Mouse (Mus musculus) limb, embryonic 14.5 days (tissue): ENCODE measurements around the gene Cd151. TPM values are rescaled to one million over a fixed set of nuclear protein-coding genes. Genes with fewer than 3 reads are reported as not detected.

Experiments used
- ATAC-seq: fragments of 200-750 bp; cut with Nextera tagmentation; 2 replicates; pipeline ENCODE4 v1.8.0; 2017; ENCODE audit warnings: low read depth, moderate number of reproducible peaks, moderate TSS enrichment; ENCODE audit not compliant: low FRiP score
- DNase-seq: peaks from one replicate; pipeline ENCODE4 v3.0.0-alpha.2; 2015; ENCODE audit warnings: low spot score
- H3K27ac ChIP-seq: fragments of 300-500 bp; sonication (generic); replicated peaks from 2 replicates; pipeline ENCODE4 v1.5.1; 2014; ENCODE audit warnings: low read depth, mild to moderate bottlenecking, low read length, moderate library complexity, mixed read lengths
- H3K27me3 ChIP-seq: fragments of 300-500 bp; sonication (generic); 2 replicates; pipeline ENCODE4 v1.6.1; 2014; ENCODE audit warnings: low read length, mixed read lengths; ENCODE audit not compliant: control insufficient read depth, insufficient read depth
- H3K36me3 ChIP-seq: fragments of 300-500 bp; sonication (generic); 2 replicates; pipeline ENCODE4 v1.6.1; 2014; ENCODE audit warnings: mild to moderate bottlenecking, low read length, moderate library complexity, mixed read lengths; ENCODE audit not compliant: control insufficient read depth, insufficient read depth
- H3K4me1 ChIP-seq: fragments of 300-500 bp; sonication (generic); 2 replicates; pipeline ENCODE4 v1.6.1; 2014; ENCODE audit warnings: antibody characterized with exemption, low read length, mixed read lengths; ENCODE audit not compliant: control insufficient read depth, insufficient read depth
- H3K4me2 ChIP-seq: fragments of 300-500 bp; sonication (generic); replicated peaks from 2 replicates; pipeline ENCODE4 v1.6.1; 2014; ENCODE audit warnings: low read depth, mild to moderate bottlenecking, low read length, moderate library complexity; ENCODE audit not compliant: severe bottlenecking
- H3K4me3 ChIP-seq: fragments of 300-500 bp; sonication (generic); replicated peaks from 2 replicates; pipeline ENCODE4 v1.5.1; 2014; ENCODE audit warnings: low read length
- H3K9ac ChIP-seq: fragments of 300-500 bp; sonication (generic); 2 replicates; pipeline ENCODE4 v1.6.1; 2014; ENCODE audit warnings: mild to moderate bottlenecking, low read depth, low read length, moderate library complexity; ENCODE audit not compliant: severe bottlenecking
- H3K9me3 ChIP-seq: fragments of 300-500 bp; sonication (generic); 2 replicates; pipeline ENCODE4 v1.6.1; 2016; ENCODE audit warnings: low read length; ENCODE audit not compliant: control insufficient read depth
- POLR2A ChIP-seq: fragments of 200-500 bp; IDR thresholded peaks from 2 replicates; pipeline ENCODE4 v1.8.0; 2012; ENCODE audit warnings: inconsistent platforms, mild to moderate bottlenecking, moderate library complexity, borderline replicate concordance; ENCODE audit not compliant: insufficient read depth, insufficient read length; ENCODE audit errors: extremely low read depth
- WGBS: fragments of 180-500 bp; shearing (Covaris S2); extraction: QIAGEN DNeasy Blood & Tissue Kit; methylation state at CpG from one replicate; pipeline ENCODE4 v1.1.7; 2014; 5-methylcytosine and 5-hydroxymethylcytosine counted together
- polyA plus RNA-seq, 2 experiments: library from polyadenylated mRNA; depleted of rRNA in 1 of 2; stranded (reverse) in 1 of 2; unstranded in 1 of 2; fragments of >200 nt; fragmentation: Nextera tagmentation in 1 of 2; extraction: Ambion mirVana in 1 of 2; gene quantifications; 2 replicates each; pipeline versions ENCODE4 v1.2.1 to v1.2.3; 2012 to 2014

Gene Cd151
- polyA plus RNA-seq, 2 experiments: 44.4 to 100 TPM

- ATAC-seq: no peak
- Histone ChIP-seq H3K27me3 (peaks cover 12% of the 10 kb centered on the region), H3K9me3 (no peaks in the 10 kb centered on the region), H3K9ac (no peak overlapping the region), H3K36me3 (peaks cover 14% of the 10 kb centered on the region), H3K4me1 (peaks cover 8% of the 10 kb centered on the region; the same call in 1 of the 2 replicates), H3K27ac (no peak overlapping the region), H3K4me2 (no peak overlapping the region), H3K4me3 (no peak overlapping the region)
- WGBS: 87% methylated on average over 6 of the region's 6 CpGs
- DNase-seq: no peak
- no peak for TF ChIP-seq POLR2A
Observed at GRCm38 (mm10) chr7:141456739-141457138, 10.5 kb upstream of the Cd151 start.

DNA sequence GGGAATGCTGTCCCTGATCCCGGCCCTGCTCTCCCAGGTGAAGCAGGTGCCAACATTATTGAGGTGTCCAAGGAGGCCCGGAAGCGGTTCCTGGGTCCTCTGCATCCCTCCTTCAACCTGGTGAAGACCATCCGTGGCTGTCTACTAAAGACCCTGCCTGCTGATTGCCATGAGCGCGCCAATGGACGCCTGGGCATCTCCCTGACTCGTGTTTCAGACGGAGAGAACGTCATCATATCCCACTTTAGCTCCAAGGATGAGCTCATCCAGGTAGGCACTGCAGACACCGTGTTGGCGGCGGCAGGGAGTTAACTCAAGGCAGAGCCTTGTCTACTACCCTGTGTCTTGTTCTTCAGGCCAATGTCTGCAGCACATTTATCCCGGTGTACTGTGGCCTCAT is 10.0 kb upstream of the Cd151 start:
- Histone ChIP-seq H3K4me3 (no peak overlapping the region), H3K4me1 (peaks cover 13% of the 10 kb centered on the region; the same call in 1 of the 2 replicates), H3K4me2 (no peak overlapping the region), H3K27ac (no peak overlapping the region), H3K36me3 (peaks cover 9% of the 10 kb centered on the region), H3K9ac (no peak overlapping the region), H3K27me3 (peaks cover 17% of the 10 kb centered on the region), H3K9me3 (no peaks in the 10 kb centered on the region)
- ATAC-seq (no peak), DNase-seq (no peak)
- no peak for TF ChIP-seq POLR2A
- 93% methylated on average over 14 of the region's 14 CpGs for WGBS

- H3K27ac ChIP-seq: no peak overlapping the region
- 72% methylated on average over 15 of the region's 15 CpGs for WGBS
- no peak for TF ChIP-seq POLR2A
- ATAC-seq (no peak), DNase-seq (no peak)
- peaks cover 26% of the 10 kb centered on the region for H3K27me3 ChIP-seq
- H3K9me3 ChIP-seq: no peaks in the 10 kb centered on the region
- H3K4me2 ChIP-seq: no peak overlapping the region
- H3K36me3 ChIP-seq: peaks cover 7% of the 10 kb centered on the region
- peaks cover 13% of the 10 kb centered on the region; the same call in 1 of the 2 replicates for H3K4me1 ChIP-seq
- no peak overlapping the region for H3K9ac ChIP-seq
- no peak overlapping the region for H3K4me3 ChIP-seq
Observed at GRCm38 (mm10) chr7:141457986-141458660, 9.1 kb upstream of the Cd151 start.

- peaks cover 13% of the 10 kb centered on the region; the same call in 1 of the 2 replicates for H3K4me1 ChIP-seq
- ATAC-seq (no peak), DNase-seq (no peak)
- TF ChIP-seq POLR2A: no peak
- H3K36me3 ChIP-seq: peaks cover 7% of the 10 kb centered on the region
- H3K4me2 ChIP-seq: no peak overlapping the region
- no peak overlapping the region for H3K9ac ChIP-seq
- H3K27ac ChIP-seq: no peak overlapping the region
- H3K4me3 ChIP-seq: no peak overlapping the region
- no peaks in the 10 kb centered on the region for H3K9me3 ChIP-seq
- 90% methylated on average over 11 of the region's 11 CpGs for WGBS
- H3K27me3 ChIP-seq: peaks cover 31% of the 10 kb centered on the region
Observed at GRCm38 (mm10) chr7:141458661-141459060, 8.5 kb upstream of the Cd151 start.

DNA sequence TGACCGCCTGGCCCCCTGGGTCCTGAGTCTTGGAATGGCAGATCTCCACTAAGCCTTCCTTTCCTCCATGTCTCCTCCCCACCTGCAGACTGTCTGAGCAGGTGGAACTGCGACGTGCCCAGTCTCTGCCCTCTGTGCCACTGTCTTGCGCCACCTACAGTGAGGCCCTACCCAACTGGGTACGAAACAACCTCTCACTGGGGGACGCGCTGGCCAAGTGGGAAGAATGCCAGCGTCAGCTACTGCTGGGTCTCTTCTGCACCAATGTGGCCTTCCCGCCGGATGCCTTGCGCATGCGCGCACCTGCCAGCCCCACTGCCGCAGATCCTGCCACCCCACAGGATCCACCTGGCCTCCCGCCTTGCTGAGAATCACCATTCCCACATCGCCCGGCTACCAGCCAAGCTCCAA is 7.9 kb upstream of the Cd151 start:
- Histone ChIP-seq H3K4me2 (no peak overlapping the region), H3K27me3 (peaks cover 38% of the 10 kb centered on the region), H3K4me3 (no peak overlapping the region), H3K9ac (no peak overlapping the region), H3K9me3 (no peaks in the 10 kb centered on the region), H3K27ac (no peak overlapping the region), H3K4me1 (peaks cover 13% of the 10 kb centered on the region; the same call in 1 of the 2 replicates), H3K36me3 (peaks cover 7% of the 10 kb centered on the region)
- DNase-seq: no peak
- ATAC-seq: no peak
- no peak for TF ChIP-seq POLR2A
- 89% methylated on average over 17 of the region's 17 CpGs for WGBS

DNA sequence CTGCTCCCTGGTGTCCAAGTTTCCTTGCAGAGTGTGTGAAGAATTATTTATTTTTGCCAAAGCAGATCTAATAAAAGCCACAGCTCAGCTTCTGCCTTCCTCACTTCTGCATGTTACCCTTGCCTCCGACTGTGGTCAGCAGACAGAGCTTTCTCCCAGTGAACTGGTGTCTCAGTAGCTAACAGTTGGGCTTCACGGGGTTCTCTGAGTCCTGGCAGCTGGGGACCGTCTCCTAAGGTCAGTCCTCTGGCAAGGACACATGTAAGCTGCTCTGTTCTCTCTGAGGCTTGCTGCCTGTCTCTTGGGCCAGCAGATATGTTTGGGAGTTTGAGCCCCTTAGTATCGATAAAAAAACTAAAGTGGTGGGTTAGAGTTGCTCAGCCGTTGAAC is 7.2 kb upstream of the Cd151 start:
- peaks cover 19% of the 10 kb centered on the region for H3K4me1 ChIP-seq
- H3K9me3 ChIP-seq: no peaks in the 10 kb centered on the region
- H3K36me3 ChIP-seq: peaks cover 7% of the 10 kb centered on the region
- H3K27ac ChIP-seq: no peak overlapping the region
- peaks cover 45% of the 10 kb centered on the region for H3K27me3 ChIP-seq
- DNase-seq: no peak
- no peak for TF ChIP-seq POLR2A
- H3K4me3 ChIP-seq: no peak overlapping the region
- 67% methylated on average over 5 of the region's 5 CpGs for WGBS
- H3K4me2 ChIP-seq: no peak overlapping the region
- ATAC-seq: no peak
- no peak overlapping the region for H3K9ac ChIP-seq
